Mouse (Mus musculus): ENCODE measurements around the gene Slc27a3. TPM values are rescaled to one million over a fixed set of nuclear protein-coding genes. Genes with fewer than 3 reads are reported as not detected.

The Slc27a3 gene
- polyA plus RNA-seq, 1 experiment from 2014 or later: 22.9 TPM

DNA sequence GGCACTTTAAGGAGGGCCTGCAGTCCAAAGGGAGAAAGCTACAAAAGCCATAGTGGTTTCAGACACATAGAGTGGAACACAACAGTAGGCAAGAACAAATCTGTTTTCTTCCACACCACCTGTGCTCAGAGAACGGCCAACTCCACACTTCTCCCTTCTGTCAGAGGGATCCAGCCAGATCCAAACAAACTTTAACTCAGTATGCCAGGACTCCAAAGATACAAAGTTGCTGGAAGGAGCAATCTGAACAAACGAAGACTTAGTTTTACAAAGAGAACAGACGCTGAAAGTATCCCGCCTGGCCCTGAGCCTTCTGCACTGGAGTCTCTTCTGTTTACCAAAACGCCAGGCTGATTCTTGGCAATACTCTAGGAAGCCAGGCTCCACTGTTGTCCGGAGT is 31.0 kb upstream of the Slc27a3 start:
- 95% methylated on average over 6 of the region's 6 CpGs for WGBS
- Histone ChIP-seq H3K27ac (replicated peaks) (no peak overlapping the region), H3K4me3 (no peak overlapping the region), H3K4me2 (no peak overlapping the region), H3K36me3 (peaks cover 85% of the 10 kb centered on the region), H3K27me3 (no peaks in the 10 kb centered on the region), H3K9me3 (no peaks in the 10 kb centered on the region), H3K4me1 (replicated peaks) (no peaks in the 10 kb centered on the region), H3K9ac (no peak overlapping the region)
- no peak for ATAC-seq (ENCODE audit: low read depth)

GRCm38 (mm10) chr3:90413011-90413396 is 23.3 kb upstream of the Slc27a3 start:
- no peak; the same call in 1 of the 2 replicates for ATAC-seq (ENCODE audit: low read depth)
- H3K27me3 ChIP-seq: no peaks in the 10 kb centered on the region
- WGBS: 77% methylated on average over 3 of the region's 3 CpGs
- H3K9ac ChIP-seq: no peak overlapping the region
- no peak overlapping the region for H3K4me3 ChIP-seq
- H3K4me2 ChIP-seq: no peak overlapping the region
- H3K9me3 ChIP-seq: no peaks in the 10 kb centered on the region
- H3K36me3 ChIP-seq: peaks cover 93% of the 10 kb centered on the region
- no peak overlapping the region for H3K27ac ChIP-seq (replicated peaks)
- no peaks in the 10 kb centered on the region for H3K4me1 ChIP-seq (replicated peaks)

- Histone ChIP-seq H3K4me3 (no peak overlapping the region), H3K27me3 (no peaks in the 10 kb centered on the region), H3K36me3 (peaks cover 93% of the 10 kb centered on the region), H3K9me3 (no peaks in the 10 kb centered on the region), H3K9ac (no peak overlapping the region), H3K4me2 (no peak overlapping the region), H3K4me1 (replicated peaks) (no peaks in the 10 kb centered on the region), H3K27ac (replicated peaks) (no peak overlapping the region)
- ATAC-seq (ENCODE audit: low read depth): no peak
- 51% methylated on average over 5 of the region's 5 CpGs for WGBS
Observed at GRCm38 (mm10) chr3:90412312-90413010, 22.7 kb upstream of the Slc27a3 start.

DNA sequence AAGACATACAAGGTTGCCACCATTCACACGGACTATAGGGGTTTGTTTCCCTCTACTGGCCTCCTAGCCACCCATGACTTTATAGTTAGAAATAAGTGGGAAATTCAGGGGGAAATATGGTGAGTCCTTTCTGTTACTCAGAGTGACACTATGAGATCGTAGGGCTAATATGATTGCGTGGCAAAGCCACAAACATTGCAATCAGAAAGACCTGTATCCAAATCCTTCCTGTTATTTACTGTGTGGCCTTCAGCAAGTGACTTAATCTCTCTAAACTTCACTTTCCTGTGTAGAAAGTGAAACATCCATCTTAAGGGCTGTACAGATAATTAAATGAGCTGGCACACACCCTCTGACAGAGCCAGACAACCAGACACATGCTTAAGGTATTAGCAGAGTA is 19.0 kb upstream of the Slc27a3 start:
- ATAC-seq (ENCODE audit: low read depth): no peak
- WGBS: 91% methylated on average over 3 of the region's 3 CpGs
- no peak overlapping the region for H3K4me3 ChIP-seq
- peaks cover 93% of the 10 kb centered on the region for H3K36me3 ChIP-seq
- no peaks in the 10 kb centered on the region for H3K27me3 ChIP-seq
- H3K9ac ChIP-seq: no peak overlapping the region
- no peaks in the 10 kb centered on the region for H3K4me1 ChIP-seq (replicated peaks)
- no peak overlapping the region for H3K4me2 ChIP-seq
- no peak overlapping the region for H3K27ac ChIP-seq (replicated peaks)
- H3K9me3 ChIP-seq: no peaks in the 10 kb centered on the region

- H3K27ac ChIP-seq (replicated peaks): no peak overlapping the region
- no peak overlapping the region for H3K4me2 ChIP-seq
- H3K36me3 ChIP-seq: peaks cover 99% of the 10 kb centered on the region
- H3K9ac ChIP-seq: no peak overlapping the region
- 96% methylated on average over 5 of the region's 5 CpGs for WGBS
- no peak for ATAC-seq (ENCODE audit: low read depth)
- H3K4me3 ChIP-seq: no peak overlapping the region
- H3K27me3 ChIP-seq: no peaks in the 10 kb centered on the region
- H3K9me3 ChIP-seq: no peaks in the 10 kb centered on the region
- no peaks in the 10 kb centered on the region for H3K4me1 ChIP-seq (replicated peaks)
Observed at GRCm38 (mm10) chr3:90406414-90406813, 16.7 kb upstream of the Slc27a3 start.

GRCm38 (mm10) chr3:90404609-90405008 is 14.9 kb upstream of the Slc27a3 start:
- H3K27me3 ChIP-seq: no peaks in the 10 kb centered on the region
- no peak overlapping the region for H3K9ac ChIP-seq
- H3K27ac ChIP-seq (replicated peaks): no peak overlapping the region
- H3K4me2 ChIP-seq: no peak overlapping the region
- peaks cover 100% of the 10 kb centered on the region for H3K36me3 ChIP-seq
- no peak overlapping the region for H3K4me3 ChIP-seq
- 84% methylated on average over 4 of the region's 4 CpGs for WGBS
- H3K9me3 ChIP-seq: no peaks in the 10 kb centered on the region
- no peak for ATAC-seq (ENCODE audit: low read depth)
- no peaks in the 10 kb centered on the region for H3K4me1 ChIP-seq (replicated peaks)

DNA sequence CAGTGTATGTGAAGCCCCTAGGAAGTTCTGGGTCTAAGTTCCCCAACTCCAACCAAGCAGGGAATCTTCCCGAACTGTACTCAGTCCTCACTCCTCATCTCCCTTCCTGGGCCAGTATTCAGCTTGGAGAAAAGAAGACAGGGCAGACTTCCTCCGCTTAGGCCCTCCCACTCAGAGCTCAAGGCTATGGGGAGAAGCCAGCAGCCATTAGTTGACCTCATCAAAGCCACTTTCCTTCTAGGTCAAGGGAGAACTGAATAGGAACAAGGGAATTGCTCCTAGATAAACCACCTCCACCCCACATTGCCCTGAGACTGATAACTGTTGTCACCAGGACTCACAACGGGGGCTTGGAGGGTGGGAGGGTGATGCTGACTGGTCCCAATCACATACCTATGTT is 14.4 kb upstream of the Slc27a3 start:
- no peaks in the 10 kb centered on the region for H3K27me3 ChIP-seq
- H3K27ac ChIP-seq (replicated peaks): no peak overlapping the region
- ATAC-seq (ENCODE audit: low read depth): no peak
- H3K9ac ChIP-seq: no peak overlapping the region
- H3K4me2 ChIP-seq: no peak overlapping the region
- 91% methylated on average over 3 of the region's 3 CpGs for WGBS
- H3K4me3 ChIP-seq: no peak overlapping the region
- peaks cover 100% of the 10 kb centered on the region for H3K36me3 ChIP-seq
- H3K4me1 ChIP-seq (replicated peaks): no peaks in the 10 kb centered on the region
- H3K9me3 ChIP-seq: no peaks in the 10 kb centered on the region

GRCm38 (mm10) chr3:90400993-90401392 is 11.3 kb upstream of the Slc27a3 start:
- H3K4me2 ChIP-seq: no peak overlapping the region
- H3K9ac ChIP-seq: no peak overlapping the region
- H3K4me1 ChIP-seq (replicated peaks): no peaks in the 10 kb centered on the region
- peaks cover 98% of the 10 kb centered on the region for H3K36me3 ChIP-seq
- H3K9me3 ChIP-seq: no peaks in the 10 kb centered on the region
- no peak for ATAC-seq (ENCODE audit: low read depth)
- no peak overlapping the region for H3K4me3 ChIP-seq
- H3K27me3 ChIP-seq: no peaks in the 10 kb centered on the region
- 78% methylated on average over 4 of the region's 4 CpGs for WGBS
- no peak overlapping the region for H3K27ac ChIP-seq (replicated peaks)

GRCm38 (mm10) chr3:90395629-90396028 is 5.9 kb upstream of the Slc27a3 start:
- Histone ChIP-seq H3K4me1 (replicated peaks) (peaks cover 6% of the 10 kb centered on the region), H3K27me3 (no peaks in the 10 kb centered on the region), H3K4me2 (no peak overlapping the region), H3K36me3 (peaks cover 98% of the 10 kb centered on the region), H3K4me3 (no peak overlapping the region), H3K9ac (no peak overlapping the region), H3K27ac (replicated peaks) (no peak overlapping the region), H3K9me3 (no peaks in the 10 kb centered on the region)
- ATAC-seq (ENCODE audit: low read depth): no peak
- WGBS: 95% methylated on average over 3 of the region's 3 CpGs

GRCm38 (mm10) chr3:90392661-90393060 is 2.9 kb upstream of the Slc27a3 start:
- Histone ChIP-seq H3K4me2 (no peak overlapping the region), H3K4me1 (replicated peaks) (peaks cover 35% of the 10 kb centered on the region), H3K9ac (no peak overlapping the region), H3K4me3 (no peak overlapping the region), H3K27me3 (no peaks in the 10 kb centered on the region), H3K27ac (replicated peaks) (no peak overlapping the region), H3K9me3 (no peaks in the 10 kb centered on the region), H3K36me3 (peaks cover 70% of the 10 kb centered on the region)
- 97% methylated on average over 3 of the region's 3 CpGs for WGBS
- ATAC-seq (ENCODE audit: low read depth): no peak

GRCm38 (mm10) chr3:90391941-90392340 is 2.2 kb upstream of the Slc27a3 start:
- no peak overlapping the region for H3K9ac ChIP-seq
- peaks cover 42% of the 10 kb centered on the region for H3K4me1 ChIP-seq (replicated peaks)
- no peaks in the 10 kb centered on the region for H3K9me3 ChIP-seq
- H3K4me2 ChIP-seq: no peak overlapping the region
- 95% methylated on average over 8 of the region's 8 CpGs for WGBS
- no peaks in the 10 kb centered on the region for H3K27me3 ChIP-seq
- H3K27ac ChIP-seq (replicated peaks): no peak overlapping the region
- ATAC-seq (ENCODE audit: low read depth): no peak
- H3K4me3 ChIP-seq: no peak overlapping the region
- peaks cover 65% of the 10 kb centered on the region for H3K36me3 ChIP-seq

- WGBS: 84% methylated on average over 4 of the region's 4 CpGs
- ATAC-seq (ENCODE audit: low read depth): no peak
- peak overlapping the region; percentile 97 for H3K27ac ChIP-seq (replicated peaks)
- H3K27me3 ChIP-seq: no peaks in the 10 kb centered on the region
- no peaks in the 10 kb centered on the region for H3K9me3 ChIP-seq
- peak overlapping the region; percentile 95; the same call in 1 of the 2 replicates for H3K9ac ChIP-seq
- peak overlapping the region; percentile 96; the same call in 1 of the 2 replicates for H3K4me2 ChIP-seq
- H3K36me3 ChIP-seq: peaks cover 65% of the 10 kb centered on the region
- H3K4me1 ChIP-seq (replicated peaks): peaks cover 45% of the 10 kb centered on the region
- H3K4me3 ChIP-seq: no peak overlapping the region
Observed at GRCm38 (mm10) chr3:90391004-90391403, 1.3 kb upstream of the Slc27a3 start.
